Mouse (Mus musculus) intestine, embryonic 16.5 days (tissue): ENCODE measurements around the gene Dsn1. TPM values are rescaled to one million over a fixed set of nuclear protein-coding genes. Genes with fewer than 3 reads are reported as not detected.

ENCODE experiments used
- ATAC-seq: fragments of 200-750 bp; cut with Nextera tagmentation; 2 replicates; pipeline ENCODE4 v1.8.0; 2017; ENCODE audit warnings: moderate TSS enrichment, moderate library complexity
- H3K27ac ChIP-seq: fragments of 300-500 bp; sonication (generic); 2 replicates; pipeline ENCODE4 v1.5.1; 2014; ENCODE audit warnings: mild to moderate bottlenecking, low read length
- H3K27me3 ChIP-seq: fragments of 300-500 bp; sonication (generic); replicated peaks from 2 replicates; pipeline ENCODE4 v1.6.1; 2014; ENCODE audit warnings: low read length, control low read depth, mixed read lengths; ENCODE audit not compliant: control insufficient read depth, insufficient read depth
- H3K36me3 ChIP-seq: fragments of 300-500 bp; sonication (generic); 2 replicates; pipeline ENCODE4 v1.6.1; 2014; ENCODE audit warnings: low read length, control low read depth; ENCODE audit not compliant: control insufficient read depth, insufficient read depth
- H3K4me1 ChIP-seq: fragments of 300-500 bp; sonication (generic); 2 replicates; pipeline ENCODE4 v1.6.1; 2014; ENCODE audit warnings: low read length, control low read depth, mixed read lengths; ENCODE audit not compliant: control insufficient read depth, insufficient read depth
- H3K4me2 ChIP-seq: fragments of 300-500 bp; sonication (generic); 2 replicates; pipeline ENCODE4 v1.6.1; 2014; ENCODE audit warnings: low read depth, low read length, control low read depth
- H3K4me3 ChIP-seq: fragments of 300-500 bp; sonication (generic); 2 replicates; pipeline ENCODE4 v1.5.1; 2014; ENCODE audit warnings: mild to moderate bottlenecking, low read length
- H3K9ac ChIP-seq: fragments of 300-500 bp; sonication (generic); 2 replicates; pipeline ENCODE4 v1.6.1; 2014; ENCODE audit warnings: low read depth, low read length
- H3K9me3 ChIP-seq: fragments of 300-500 bp; sonication (generic); 2 replicates; pipeline ENCODE4 v1.6.1; 2016; ENCODE audit warnings: low read length, control low read depth; ENCODE audit not compliant: control insufficient read depth
- WGBS: fragments of 180-500 bp; shearing (Covaris S2); extraction: QIAGEN DNeasy Blood & Tissue Kit; methylation state at CpG from one replicate; pipeline ENCODE4 v1.1.7; 2014; 5-methylcytosine and 5-hydroxymethylcytosine counted together
- polyA plus RNA-seq: library from polyadenylated mRNA; unstranded; fragments of >200 nt; fragmentation: Nextera tagmentation; extraction: Ambion mirVana; gene quantifications from 2 replicates; pipeline ENCODE4 v1.2.1, GENCODE M21; 2015

Gene Dsn1
- polyA plus RNA-seq, 1 experiment from 2014 or later: 25.3 TPM

DNA sequence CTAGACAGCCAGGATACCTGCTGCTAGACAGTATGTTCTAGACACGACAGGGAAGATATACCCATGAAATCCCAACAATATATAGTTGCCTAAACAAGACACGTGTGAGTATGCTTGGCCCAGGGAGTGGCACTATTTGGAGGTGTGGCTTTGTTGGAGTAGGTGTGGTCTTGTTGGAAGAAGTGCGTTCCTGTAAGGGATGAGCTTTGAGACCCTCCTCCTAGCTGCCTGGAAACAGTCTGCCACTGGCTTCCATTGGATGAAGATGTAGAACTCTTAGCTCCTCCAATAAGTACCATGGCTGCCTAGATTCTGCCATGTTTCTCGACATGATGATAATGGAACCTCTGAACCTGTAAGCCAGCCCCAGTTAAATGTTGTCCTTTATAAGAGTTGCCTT lies 25.7 kb downstream of the Dsn1 start:
- Histone ChIP-seq H3K4me2 (no peak overlapping the region), H3K9me3 (no peaks in the 10 kb centered on the region), H3K27me3 (no peaks in the 10 kb centered on the region), H3K9ac (no peak overlapping the region), H3K36me3 (no peaks in the 10 kb centered on the region), H3K4me1 (peaks cover 6% of the 10 kb centered on the region; the same call in 1 of the 2 replicates), H3K4me3 (no peak overlapping the region), H3K27ac (no peak overlapping the region)
- 82% methylated on average over 4 of the region's 4 CpGs for WGBS
- ATAC-seq: no peak

DNA sequence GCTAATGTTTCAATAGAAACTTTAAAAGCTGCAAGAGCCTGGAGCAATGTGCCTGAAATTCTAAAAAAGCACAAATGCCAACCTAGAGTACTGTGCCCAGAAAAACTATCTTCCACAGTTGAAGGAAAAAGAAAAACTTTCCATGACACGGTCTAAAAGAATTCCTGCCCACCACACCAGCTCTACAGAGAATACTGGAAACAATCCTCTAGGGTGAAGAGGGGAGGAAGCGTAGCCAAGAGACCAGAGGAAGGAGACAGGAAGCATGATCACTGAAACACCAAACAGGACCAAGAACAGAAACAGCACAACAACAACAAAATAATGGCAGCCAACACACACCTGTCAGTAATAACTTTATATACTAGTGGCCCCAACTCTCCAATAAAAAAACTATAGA lies 26.9 kb downstream of the Dsn1 start:
- Histone ChIP-seq H3K4me3 (no peak overlapping the region), H3K9ac (no peak overlapping the region), H3K36me3 (no peaks in the 10 kb centered on the region), H3K27me3 (no peaks in the 10 kb centered on the region), H3K4me2 (no peak overlapping the region), H3K4me1 (peaks cover 6% of the 10 kb centered on the region; the same call in 1 of the 2 replicates), H3K27ac (no peak overlapping the region), H3K9me3 (no peaks in the 10 kb centered on the region)
- no peak for ATAC-seq
- 71% methylated on average over 2 of the region's 2 CpGs for WGBS

DNA sequence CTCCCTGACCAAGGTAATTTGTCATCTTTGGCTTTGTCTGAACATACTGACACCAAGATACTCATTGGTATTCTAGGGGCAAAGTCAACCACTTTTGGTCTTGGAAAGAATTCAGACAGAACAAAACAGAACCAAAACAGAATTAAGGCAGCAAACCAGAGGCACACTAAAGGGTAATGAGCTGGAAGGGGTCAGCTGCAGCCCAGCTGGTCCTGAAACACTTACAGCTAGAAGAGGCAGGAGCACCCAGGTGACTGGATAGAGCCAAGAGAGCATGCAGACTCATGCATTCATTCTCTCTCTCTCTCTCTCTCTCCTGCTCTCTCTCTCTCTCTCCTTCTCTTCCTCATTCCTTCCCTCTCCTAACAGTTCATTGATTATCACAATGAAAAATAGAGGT lies 30.2 kb downstream of the Dsn1 start:
- ATAC-seq: no peak
- no peaks in the 10 kb centered on the region for H3K27me3 ChIP-seq
- no peaks in the 10 kb centered on the region for H3K4me1 ChIP-seq
- H3K9ac ChIP-seq: no peak overlapping the region
- H3K9me3 ChIP-seq: no peaks in the 10 kb centered on the region
- H3K4me2 ChIP-seq: no peak overlapping the region
- H3K27ac ChIP-seq: no peak overlapping the region
- no peak overlapping the region for H3K4me3 ChIP-seq
- no peaks in the 10 kb centered on the region for H3K36me3 ChIP-seq

DNA sequence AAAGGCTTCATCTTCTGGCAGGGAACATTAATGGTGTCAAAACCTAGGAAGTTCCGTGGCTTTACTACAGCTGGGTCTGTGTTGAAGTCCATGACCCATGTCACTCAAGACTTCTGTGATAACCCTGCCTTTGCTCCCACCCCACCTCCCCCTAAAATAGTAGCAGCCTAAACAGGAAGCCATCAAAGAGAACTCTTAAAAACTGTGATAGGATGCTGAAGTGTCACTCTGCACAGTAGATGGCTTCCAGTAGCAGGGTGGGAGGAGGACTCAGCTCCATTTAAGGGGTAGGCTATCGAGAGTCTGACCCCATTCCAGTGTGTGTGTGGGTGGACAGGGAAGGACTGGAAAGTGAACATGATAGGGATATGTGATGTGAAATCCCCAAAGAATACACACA lies 32.0 kb downstream of the Dsn1 start:
- H3K36me3 ChIP-seq: no peaks in the 10 kb centered on the region
- H3K4me3 ChIP-seq: no peak overlapping the region
- H3K9me3 ChIP-seq: no peaks in the 10 kb centered on the region
- no peak overlapping the region for H3K4me2 ChIP-seq
- no peak for ATAC-seq
- no peak overlapping the region for H3K27ac ChIP-seq
- H3K27me3 ChIP-seq: no peaks in the 10 kb centered on the region
- no peak overlapping the region for H3K9ac ChIP-seq
- WGBS: 58% methylated on average over 2 of the region's 2 CpGs
- no peaks in the 10 kb centered on the region for H3K4me1 ChIP-seq

DNA sequence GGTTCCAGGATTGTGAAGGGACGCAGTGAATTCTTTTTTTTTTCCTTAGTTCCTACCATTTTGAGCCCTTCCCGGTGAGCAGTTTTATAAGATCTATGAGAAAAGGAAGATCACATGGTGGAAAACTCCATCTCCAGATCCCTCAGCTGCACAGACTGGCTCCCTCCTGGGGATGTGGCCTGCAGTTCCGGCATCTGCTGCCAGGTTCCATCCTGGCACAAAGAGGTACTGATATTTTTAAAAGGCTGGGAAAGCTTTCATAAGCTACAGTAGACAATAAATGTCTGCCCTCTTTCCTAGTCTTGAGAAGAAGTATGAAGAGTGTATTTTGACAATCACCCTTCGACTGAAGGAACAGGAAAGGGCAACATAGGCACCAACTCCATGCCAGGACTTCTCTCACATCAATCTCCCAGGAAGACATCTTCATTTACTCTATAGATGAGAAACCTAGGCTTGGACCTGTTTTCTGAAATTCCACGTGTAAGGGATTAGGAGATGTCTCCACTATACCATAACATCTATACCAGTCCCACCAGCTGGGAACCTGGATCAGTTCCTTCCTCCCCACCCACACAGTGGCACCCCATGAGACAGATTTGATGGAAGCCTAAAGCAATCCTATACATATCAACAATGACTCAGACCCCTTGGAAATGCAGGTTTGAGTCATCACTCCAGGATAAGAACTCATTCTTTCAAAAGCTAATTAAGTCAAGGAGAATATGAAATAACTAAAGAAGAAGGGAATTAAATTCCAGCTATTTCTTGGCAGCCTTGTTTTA lies 33.4 kb downstream of the Dsn1 start:
- no peaks in the 10 kb centered on the region for H3K36me3 ChIP-seq
- no peaks in the 10 kb centered on the region for H3K9me3 ChIP-seq
- no peak overlapping the region for H3K9ac ChIP-seq
- ATAC-seq: no peak
- no peaks in the 10 kb centered on the region for H3K4me1 ChIP-seq
- no peak overlapping the region for H3K27ac ChIP-seq
- no peak overlapping the region for H3K4me3 ChIP-seq
- 87% methylated on average over 5 of the region's 5 CpGs for WGBS
- no peak overlapping the region for H3K4me2 ChIP-seq
- H3K27me3 ChIP-seq: no peaks in the 10 kb centered on the region

DNA sequence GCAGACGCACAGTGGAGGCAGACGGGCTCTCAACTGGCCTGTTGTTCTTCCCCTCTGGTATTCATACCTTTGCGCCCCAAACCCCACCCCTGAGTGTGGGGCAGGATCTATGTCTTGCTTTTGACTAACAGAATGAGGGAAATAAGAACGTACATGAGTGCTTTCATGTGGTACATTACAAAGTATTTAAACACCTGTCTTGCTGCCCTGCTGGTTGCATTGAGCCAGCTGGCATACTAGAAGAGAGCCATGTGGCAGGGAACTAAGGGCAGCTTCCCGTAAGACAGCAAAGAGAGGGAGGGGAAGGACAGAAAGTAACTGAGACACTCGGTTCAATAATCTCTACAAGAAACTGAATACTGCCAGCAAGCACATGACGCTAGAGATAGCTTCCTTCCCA lies 36.7 kb downstream of the Dsn1 start:
- Histone ChIP-seq H3K9me3 (no peaks in the 10 kb centered on the region), H3K4me1 (no peaks in the 10 kb centered on the region), H3K27me3 (no peaks in the 10 kb centered on the region), H3K27ac (no peak overlapping the region), H3K4me3 (no peak overlapping the region), H3K9ac (no peak overlapping the region), H3K36me3 (no peaks in the 10 kb centered on the region), H3K4me2 (no peak overlapping the region)
- WGBS: 77% methylated on average over 7 of the region's 7 CpGs
- ATAC-seq: no peak

DNA sequence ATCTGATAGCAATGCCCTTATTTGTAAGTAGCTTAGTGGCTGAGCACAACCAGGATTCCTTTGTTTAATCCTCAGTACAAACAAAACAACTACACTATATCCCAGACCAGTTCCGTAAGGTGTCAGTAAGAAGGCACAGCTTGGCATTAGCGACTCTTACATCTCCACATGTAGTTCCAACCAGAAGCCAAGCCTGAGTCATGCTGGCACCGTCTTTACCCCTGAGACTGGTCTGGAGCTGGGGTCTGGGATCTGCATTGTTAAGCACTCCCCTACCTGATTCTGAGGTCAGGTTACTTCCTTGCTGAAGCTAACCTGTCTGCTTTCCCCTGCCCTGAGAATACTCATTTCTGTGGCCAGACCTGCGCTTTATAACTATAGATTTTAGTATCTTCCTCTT lies 38.5 kb downstream of the Dsn1 start:
- Histone ChIP-seq H3K4me3 (no peak overlapping the region), H3K27ac (no peak overlapping the region), H3K27me3 (no peaks in the 10 kb centered on the region), H3K9ac (no peak overlapping the region), H3K36me3 (no peaks in the 10 kb centered on the region), H3K4me2 (no peak overlapping the region), H3K4me1 (no peaks in the 10 kb centered on the region), H3K9me3 (no peaks in the 10 kb centered on the region)
- whole genome bisulfite sequencing: 71% methylated on average over 4 of the region's 4 CpGs
- no peak for ATAC-seq

DNA sequence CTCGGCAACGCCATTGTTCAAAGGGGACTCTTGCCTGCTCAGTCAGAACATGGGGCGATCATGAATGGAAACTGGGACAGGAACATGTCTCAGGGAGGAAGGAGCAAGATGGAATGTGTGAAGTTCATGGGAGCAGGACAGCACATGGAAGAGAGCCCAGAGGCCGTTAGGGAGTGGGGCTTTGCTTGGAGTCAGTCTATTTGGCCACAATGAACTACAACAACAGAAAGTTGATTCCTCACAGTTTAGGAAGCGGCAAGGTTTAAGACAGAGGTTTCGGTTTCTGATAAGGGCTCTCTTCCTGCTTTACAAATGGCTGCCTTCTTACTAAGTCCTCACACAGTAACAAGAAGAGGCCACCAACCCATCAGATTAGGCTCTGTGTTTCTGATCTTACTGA lies 39.6 kb downstream of the Dsn1 start:
- Histone ChIP-seq H3K9ac (no peak overlapping the region), H3K36me3 (no peaks in the 10 kb centered on the region), H3K4me2 (no peak overlapping the region), H3K27me3 (no peaks in the 10 kb centered on the region), H3K4me1 (no peaks in the 10 kb centered on the region), H3K9me3 (no peaks in the 10 kb centered on the region), H3K4me3 (no peak overlapping the region), H3K27ac (no peak overlapping the region)
- no peak for ATAC-seq
- WGBS: 81% methylated on average over 6 of the region's 6 CpGs

DNA sequence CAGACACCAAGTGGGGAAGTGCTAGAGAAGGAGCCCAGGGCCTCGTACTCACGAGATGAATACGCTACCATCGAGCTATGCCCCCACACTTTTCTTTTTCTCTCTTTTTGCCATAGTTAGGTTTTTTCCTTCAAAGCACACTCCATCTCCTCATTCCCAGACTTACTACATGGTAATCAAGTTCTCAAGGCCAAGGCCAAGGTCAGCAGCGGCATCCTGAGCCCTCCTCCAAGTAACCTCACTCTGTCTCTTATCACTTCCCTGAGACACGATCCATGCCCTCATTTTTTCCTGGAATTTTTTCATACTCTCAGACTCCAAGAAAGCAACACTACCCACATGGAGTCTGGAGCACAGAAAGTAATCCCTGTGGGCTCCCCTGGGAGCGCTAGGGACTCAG lies 43.1 kb downstream of the Dsn1 start:
- Histone ChIP-seq H3K9ac (no peak overlapping the region), H3K4me3 (no peak overlapping the region), H3K36me3 (no peaks in the 10 kb centered on the region), H3K4me2 (no peak overlapping the region), H3K27me3 (no peaks in the 10 kb centered on the region), H3K9me3 (no peaks in the 10 kb centered on the region), H3K27ac (no peak overlapping the region), H3K4me1 (no peaks in the 10 kb centered on the region)
- 88% methylated on average over 7 of the region's 7 CpGs for WGBS
- ATAC-seq: no peak
